ENCODE assay signal across 18 mouse cellular contexts in the genomic region with DNA sequence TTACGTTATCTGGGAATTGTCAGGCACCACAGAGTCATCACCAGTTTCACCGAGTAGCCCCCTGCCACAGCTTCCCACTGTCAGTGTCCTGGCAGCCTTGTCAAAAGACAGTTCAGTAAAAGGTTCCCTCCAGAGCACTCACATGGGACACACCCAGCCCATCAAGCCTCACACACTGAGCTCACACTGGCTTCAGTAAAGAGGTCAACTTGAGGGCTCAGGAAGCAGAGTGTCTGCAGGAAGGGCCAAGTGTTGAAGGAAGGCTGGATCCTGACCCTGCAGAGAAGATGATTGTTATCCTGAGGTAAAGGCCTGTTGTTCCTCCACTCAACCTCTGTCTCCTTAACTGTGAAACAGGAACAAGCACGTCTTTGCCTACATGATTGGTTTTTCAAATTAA.
"Had no signal": no experiment of that assay in that cellular context is flagged by ENCODE, and none has a peak within 500 bp of the region (broad histone marks: within the 10 kb centered on the region; RNA-seq: fewer than 3 reads in every experiment).

No protein-coding gene starts in this region.

- ATAC-seq: midbrain, embryonic 13.5 days; midbrain, embryonic 16.5 days had no signal

- DNase-seq: lung, adult 18-20 months; lung, embryonic 14.5 days; lung, postnatal 10 days; lung, postnatal 4 days; retina, postnatal 1 day; right cerebral cortex, adult 18-20 months; right cerebral cortex, postnatal 25 days; right cerebral cortex, postnatal 4 days; spleen, adult 18-20 months; thymus, adult 18-20 months; thymus, postnatal 14 days; thymus, postnatal 36 days had no signal

- H3K27me3 ChIP-seq: midbrain, embryonic 13.5 days; neural tube, embryonic 13.5 days; neural tube, embryonic 15.5 days had no signal

- H3K4me3 ChIP-seq: midbrain, embryonic 10.5 days; midbrain, embryonic 13.5 days; myocyte; neural tube, embryonic 13.5 days; neural tube, embryonic 15.5 days had no signal

- H3K9ac ChIP-seq: lung, embryonic 14.5 days; midbrain, embryonic 13.5 days; neural tube, embryonic 13.5 days; neural tube, embryonic 15.5 days had no signal

- H3K4me2 ChIP-seq: lung, embryonic 14.5 days; midbrain, embryonic 13.5 days; neural tube, embryonic 13.5 days; neural tube, embryonic 15.5 days had no signal

- H3K36me3 ChIP-seq: midbrain, embryonic 10.5 days; midbrain, embryonic 13.5 days; neural tube, embryonic 13.5 days; neural tube, embryonic 15.5 days had no signal

- H3K27ac ChIP-seq: midbrain, embryonic 10.5 days; midbrain, embryonic 13.5 days; neural tube, embryonic 13.5 days; neural tube, embryonic 15.5 days had no signal

- H3K9me3 ChIP-seq: midbrain, embryonic 10.5 days; midbrain, embryonic 13.5 days; neural tube, embryonic 13.5 days; neural tube, embryonic 15.5 days had no signal
